21 mouse cellular contexts compared by ENCODE assay signal in the genomic region with DNA sequence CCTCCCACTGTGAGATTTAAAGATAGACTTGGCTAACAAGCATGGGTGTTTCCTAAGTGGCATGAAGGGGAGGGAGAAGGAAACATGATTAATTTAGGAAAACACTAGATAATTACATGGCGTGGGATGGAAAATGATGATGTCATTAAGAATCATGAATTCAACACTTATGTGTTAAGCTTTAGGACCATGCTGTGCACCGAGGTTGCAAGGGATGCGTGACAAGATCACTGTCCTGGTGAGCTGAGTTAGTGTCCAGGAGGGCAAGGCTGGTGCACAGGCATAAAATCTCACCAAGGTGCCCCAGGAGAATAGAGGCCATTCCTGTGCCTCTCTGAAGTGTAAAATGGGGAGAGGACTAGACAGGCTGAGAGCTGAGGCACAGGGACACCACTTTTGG. TPM values are rescaled to one million over a fixed set of nuclear protein-coding genes. Genes with fewer than 3 reads are reported as not detected.
"Had no signal": no experiment of that assay in that cellular context is flagged by ENCODE, and none has a peak within 500 bp of the region (broad histone marks: within the 10 kb centered on the region; RNA-seq: fewer than 3 reads in every experiment).

No protein-coding gene starts in this region.

- H3K4me1 ChIP-seq: megakaryocyte, embryonic 14.5 days had no signal

- H3K27ac ChIP-seq: kidney, embryonic 15.5 days; left cerebral cortex, adult 2 months; liver, embryonic 14.5 days; midbrain, embryonic 10.5 days had no signal

- H3K9ac ChIP-seq: kidney, embryonic 15.5 days; liver, embryonic 14.5 days; liver, postnatal 0 days; lung, embryonic 14.5 days had no signal

- ATAC-seq: liver, postnatal 0 days; lung, postnatal 0 days had no signal

- H3K4me3 ChIP-seq: kidney, embryonic 15.5 days; left cerebral cortex, adult 2 months; megakaryocyte, embryonic 14.5 days; midbrain, embryonic 10.5 days had no signal

- H3K9me3 ChIP-seq: kidney, embryonic 15.5 days; megakaryocyte, embryonic 14.5 days; midbrain, embryonic 10.5 days had no signal

- H3K36me3 ChIP-seq: kidney, embryonic 15.5 days; midbrain, embryonic 10.5 days had no signal

- DNase-seq: kidney, adult 11 months; kidney, adult 8-10 months; kidney, postnatal 10 days; kidney, postnatal 36 days; layer of hippocampus, postnatal 36 days; liver, postnatal 0 days; lung, embryonic 14.5 days; lung, postnatal 36 days; midbrain, embryonic 14.5 days; right cerebral cortex, postnatal 25 days; thymus, adult 18-20 months; thymus, postnatal 36 days had no signal

- H3K4me2 ChIP-seq: kidney, embryonic 15.5 days; lung, embryonic 14.5 days had no signal

RNA-seq across cellular contexts. Expression of a gene that starts 21.3 kb away (rescaled TPM):
- total RNA-seq: neutrophil, adult 5-6 weeks had no signal
- polyA plus RNA-seq: liver, postnatal 0 days had no signal

RNA-seq across cellular contexts. Expression of a gene that starts 49.9 kb away (rescaled TPM):
- total RNA-seq: layer of hippocampus, postnatal 10 days; layer of hippocampus, postnatal 36 days; left cerebral cortex, adult 2 months; left cerebral cortex, postnatal 36 days had no signal
